Mouse (Mus musculus) layer of hippocampus, adult 2 months (tissue): ENCODE results near the gene Gm3476. TPM values are rescaled to one million over a fixed set of nuclear protein-coding genes. Genes with fewer than 3 reads are reported as not detected.
"Not testable (repeated sequence)": the region's sequence is repeated elsewhere in the genome, so short reads cannot be mapped to it uniquely, and the experiment has no call there.

Experiments used
- DNase-seq, 2 experiments: peaks; one replicate each; pipeline ENCODE4 v3.0.0; 2022; ENCODE audit warnings: low spot score in 2 of 2
- H3K27ac ChIP-seq: fragments of 200-600 bp; 2 replicates; pipeline ENCODE4 v1.8.1; 2022
- H3K4me3 ChIP-seq: fragments of 200-600 bp; 2 replicates; pipeline ENCODE4 v1.8.1; 2022; ENCODE audit warnings: mild to moderate bottlenecking
- CTCF ChIP-seq: fragments of 200-600 bp; conservative IDR thresholded peaks from 2 replicates; pipeline ENCODE4 v1.8.1; 2022; ENCODE audit warnings: antibody characterized with exemption, mild to moderate bottlenecking, moderate library complexity
- long read RNA-seq, 2 experiments: library from polyadenylated mRNA; stranded (forward); transcript quantifications; one replicate each; pipeline ENCODE4 v2.0.0; 2021; ENCODE audit warnings: borderline mapping rate in 2 of 2
- total RNA-seq, 2 experiments: library from RNA; stranded (reverse); gene quantifications; 2 replicates each; pipeline ENCODE4 v1.2.3; 2021

Gm3476 gene
- total RNA-seq = not detected
- long read RNA-seq, experiment 1 = 0 reads
- long read RNA-seq, experiment 2 = 0 reads

DNA sequence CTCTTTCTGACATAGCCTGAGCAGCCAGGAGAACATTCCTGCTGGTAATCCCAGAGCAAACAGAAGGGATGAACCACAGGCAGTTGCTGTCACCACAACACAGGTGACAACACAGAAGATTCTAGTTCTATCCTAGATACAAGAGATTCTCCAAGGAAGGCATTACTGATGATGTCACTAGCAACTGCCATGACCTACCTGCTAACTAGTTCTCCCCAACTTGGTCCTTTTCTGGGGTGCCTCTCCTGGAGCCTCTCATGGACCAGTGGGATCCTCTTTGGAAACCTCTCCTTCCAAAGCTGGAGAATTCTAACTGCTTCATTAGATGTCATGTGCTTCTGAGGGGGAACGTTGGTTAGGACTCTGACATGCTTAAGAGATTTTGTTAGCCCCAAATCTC is at the start of gene Gm3476:
TSS of gene Gm3476 (minus strand) at position 101 of the 400 bp plus-strand sequence.
- not testable (repeated sequence) for DNase-seq, H3K4me3 ChIP-seq

DNA sequence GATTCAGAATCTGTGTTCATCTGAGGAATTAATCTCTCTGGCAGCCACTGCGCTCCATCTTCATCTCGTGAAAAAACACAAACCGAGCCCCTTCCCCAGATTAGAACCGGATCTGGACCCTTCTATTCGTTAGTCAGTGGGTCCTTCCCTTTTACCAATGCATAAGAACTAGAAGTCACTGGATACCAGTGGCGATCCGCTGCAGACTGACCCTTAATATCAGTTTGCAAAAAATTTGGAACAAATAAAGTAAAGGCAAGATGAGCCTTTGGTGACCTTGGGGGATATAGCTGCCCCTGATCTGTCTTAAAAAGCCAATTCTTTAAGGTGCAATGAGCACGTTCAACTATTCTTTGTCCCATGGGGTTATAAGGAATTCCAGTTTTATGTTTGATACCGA is 37.9 kb upstream of the Gm3476 start:
- not testable (repeated sequence) for DNase-seq, H3K4me3 ChIP-seq, H3K27ac ChIP-seq

More for the DNA sequence above, at the start of gene Gm3476:
- not testable (repeated sequence) for H3K27ac ChIP-seq

DNA sequence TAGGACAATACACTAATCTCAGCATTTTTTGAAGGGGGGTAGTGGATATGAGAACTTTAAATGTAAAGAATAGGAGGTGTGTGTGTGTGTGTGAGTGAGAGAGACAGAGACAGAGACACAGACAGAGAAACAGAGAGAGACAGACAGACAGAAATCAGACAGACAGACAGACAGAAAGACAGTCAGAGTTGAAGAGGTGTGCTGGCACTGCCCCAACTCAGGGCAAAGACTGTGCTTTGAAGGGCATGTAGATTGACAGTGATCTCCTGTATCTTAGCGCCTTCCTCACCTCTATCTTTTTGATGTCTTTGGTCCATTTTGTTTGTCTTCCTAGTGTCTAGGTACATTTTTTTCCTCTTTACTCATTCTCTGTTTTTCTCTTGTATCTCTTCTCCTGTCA is 35.5 kb upstream of the Gm3476 start:
- not testable (repeated sequence) for H3K27ac ChIP-seq, H3K4me3 ChIP-seq, DNase-seq

DNA sequence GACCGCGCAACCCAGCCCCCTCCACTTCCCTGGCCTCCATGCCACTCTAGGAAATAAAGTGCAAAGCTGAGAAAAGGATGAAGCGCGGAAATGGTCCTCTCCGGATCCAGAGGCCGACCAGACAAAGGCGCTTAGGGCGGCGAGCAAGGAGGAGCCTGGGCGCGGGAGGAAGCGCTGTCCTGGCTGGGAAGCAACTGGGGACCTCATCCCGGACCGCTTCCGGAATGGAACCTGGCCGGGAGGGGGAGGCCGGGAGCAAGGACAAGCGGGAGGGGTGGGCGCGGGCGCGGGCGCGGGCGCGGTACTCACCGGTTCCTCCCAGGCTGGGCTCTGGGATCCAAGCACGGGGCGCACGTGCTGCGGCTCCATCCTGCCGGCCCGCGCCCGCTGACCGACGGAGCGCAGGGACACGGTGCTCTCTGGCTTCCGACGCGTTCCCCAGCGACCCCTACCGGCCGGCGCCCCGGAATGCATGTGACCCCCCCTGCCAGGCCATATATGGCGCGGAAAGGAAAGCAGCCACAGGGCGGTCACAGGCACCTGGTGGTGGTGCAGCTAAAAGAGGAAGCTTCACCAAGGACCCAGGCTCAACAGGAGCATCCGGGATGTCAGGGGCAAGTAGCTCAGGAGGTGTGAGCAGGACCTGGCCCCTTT is 17.2 kb downstream of the Gm3476 start, which contains the start of gene Gm3468:
TSS of gene Gm3468 (minus strand) at position 394 of the 654 bp plus-strand sequence.
- H3K4me3 ChIP-seq = peak within 1 kb of the TSS; percentile 42
- not testable (repeated sequence) for H3K27ac ChIP-seq
- peak; percentile 63 for TF ChIP-seq CTCF
- DNase-seq = peak; percentile 20 to 56

DNA sequence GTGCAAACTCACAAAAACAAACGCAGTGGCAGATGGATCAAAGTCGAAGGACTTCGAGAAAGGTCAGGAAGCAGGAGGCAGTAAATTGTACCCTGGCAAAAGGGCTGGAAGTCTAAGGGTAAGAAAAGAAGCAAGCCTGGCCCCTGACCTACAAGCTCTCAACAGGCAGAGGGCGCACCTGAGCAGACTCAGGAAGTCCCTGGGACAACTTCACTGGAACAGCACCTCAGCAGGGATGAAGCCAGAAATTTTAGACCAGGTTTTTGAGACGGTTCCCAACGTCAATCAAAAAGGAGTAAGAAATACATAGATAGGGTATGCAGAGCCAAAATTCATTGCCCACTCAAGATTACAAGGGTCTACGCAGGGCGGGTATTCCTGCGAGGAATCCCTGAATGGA is 18.1 kb downstream of the Gm3476 start:
- not testable (repeated sequence) for H3K4me3 ChIP-seq, DNase-seq, H3K27ac ChIP-seq
- peak; percentile 56 for TF ChIP-seq CTCF

DNA sequence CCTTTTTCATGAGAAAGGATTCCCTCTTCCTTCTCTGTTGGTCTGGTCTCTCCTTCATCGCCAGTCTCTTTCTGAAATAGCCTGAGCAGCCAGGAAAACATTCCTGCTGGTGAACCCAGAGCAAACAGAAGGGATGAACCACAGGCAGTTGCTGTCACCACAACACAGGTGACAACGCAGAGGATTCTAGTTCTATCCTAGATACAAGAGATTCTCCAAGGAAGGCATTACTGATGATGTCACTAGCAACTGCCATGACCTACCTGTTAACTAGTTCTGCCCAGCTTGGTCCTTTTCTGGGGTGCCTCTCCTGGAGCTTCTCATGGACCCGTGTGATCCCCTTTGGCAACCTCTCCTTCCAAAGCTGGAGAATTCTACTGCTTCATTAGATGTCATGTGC is 31.8 kb downstream of the Gm3476 start, which contains the start of gene Gm8206:
TSS of gene Gm8206 (minus strand) at position 101 of the 400 bp plus-strand sequence.
- not testable (repeated sequence) for DNase-seq, H3K4me3 ChIP-seq, H3K27ac ChIP-seq

DNA sequence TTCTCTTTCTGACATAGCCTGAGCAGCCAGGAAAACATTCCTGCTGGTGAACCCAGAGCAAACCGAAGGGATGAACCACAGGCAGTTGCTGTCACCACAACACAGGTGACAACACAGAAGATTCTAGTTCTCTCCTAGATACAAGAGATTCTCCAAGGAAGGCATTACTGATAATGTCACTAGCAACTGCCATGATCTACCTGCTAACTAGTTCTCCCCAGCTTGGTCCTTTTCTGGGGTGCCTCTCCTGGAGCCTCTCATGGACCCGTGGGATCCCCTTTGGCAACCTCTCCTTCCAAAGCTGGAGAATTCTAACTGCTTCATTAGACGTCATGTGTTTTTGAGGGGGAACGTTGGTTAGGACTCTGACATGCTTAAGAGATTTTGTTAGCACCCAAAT is 67.4 kb downstream of the Gm3476 start, which contains the start of gene Gm6337:
TSS of gene Gm6337 (minus strand) at position 101 of the 400 bp plus-strand sequence.
- not testable (repeated sequence) for H3K27ac ChIP-seq, H3K4me3 ChIP-seq

More for the DNA sequence above, 67.4 kb downstream of the Gm3476 start, which contains the start of gene Gm6337:
- not testable (repeated sequence) for DNase-seq

Other genes starting within 250 kb of the Gm3476 start
- gene Gm8237, start 245.4 kb downstream of the Gm3476 start, total RNA-seq = 1 to 10 TPM in 1 of 2 experiments, under 1 TPM in 1; 0.92 to 1.3 TPM
- gene Gm3248, start 164.1 kb downstream of the Gm3476 start, total RNA-seq = 1 to 10 TPM; 1.3 to 1.8 TPM
- gene Gm3453, start 146.7 kb downstream of the Gm3476 start, total RNA-seq = not detected
- not detected for gene Gm6337, start 67.5 kb downstream of the Gm3476 start, total RNA-seq
- 1 to 10 TPM in 1 of 2 experiments, under 1 TPM in 1; 0.82 to 2.4 TPM for gene Gm8206, start 31.9 kb downstream of the Gm3476 start, total RNA-seq
- 1 to 10 TPM in 1 of 2 experiments, under 1 TPM in 1; 0.84 to 1.6 TPM for gene Gm3468, start 17.1 kb downstream of the Gm3476 start, total RNA-seq
- 1 to 10 TPM; 1.2 to 1.4 TPM for gene Gm21560, start 93.5 kb upstream of the Gm3476 start, total RNA-seq
- 1 to 10 TPM; 2.8 to 3.1 TPM for gene Gm3411, start 161.4 kb upstream of the Gm3476 start, total RNA-seq
- not detected for gene Gm21103, start 179.0 kb upstream of the Gm3476 start, total RNA-seq
- gene Gm3618, start 217.9 kb upstream of the Gm3476 start, total RNA-seq = not detected